Mouse (Mus musculus) cerebellum, postnatal 36 days (tissue): Measurements from ENCODE around the gene Vrk3.
"Not testable (repeated sequence)": the region's sequence is repeated elsewhere in the genome, so short reads cannot be mapped to it uniquely, and the experiment has no call there.

ENCODE experiments used
- DNase-seq, 2 experiments: peaks; one replicate each; pipeline ENCODE4 v3.0.0; 2021 to 2022; ENCODE audit warnings: mixed read lengths in 2 of 2

Vrk3 gene

GRCm38 (mm10) chr7:44748101-44749044 is at the start of gene Vrk3:
Gene Vrk3 (plus strand): TSS chr7:44748413.
- DNase-seq: peak; percentile 91 to 94

GRCm38 (mm10) chr7:44701921-44702320 is 46.3 kb upstream of the Vrk3 start:
- peak; percentile 60 to 71 for DNase-seq

GRCm38 (mm10) chr7:44702985-44703384 is 45.2 kb upstream of the Vrk3 start:
- DNase-seq: no peak

GRCm38 (mm10) chr7:44704363-44704762 is 43.9 kb upstream of the Vrk3 start:
- DNase-seq: peak; percentile 49 to 61

- no peak for DNase-seq
These were observed 43.1 kb upstream of the Vrk3 start for GRCm38 (mm10) chr7:44705086-44705485.

GRCm38 (mm10) chr7:44706322-44706721 is 41.9 kb upstream of the Vrk3 start:
- no peak for DNase-seq

GRCm38 (mm10) chr7:44707169-44707675 is 41.0 kb upstream of the Vrk3 start:
- DNase-seq: no peak

- not testable (repeated sequence) for DNase-seq
These were observed 40.1 kb upstream of the Vrk3 start for GRCm38 (mm10) chr7:44708093-44708492.

GRCm38 (mm10) chr7:44708574-44708973 is 39.6 kb upstream of the Vrk3 start, which contains the start of gene Izumo2:
Gene Izumo2 (plus strand): TSS chr7:44708742.
- no peak for DNase-seq

- no peak for DNase-seq
These were observed 38.3 kb upstream of the Vrk3 start for GRCm38 (mm10) chr7:44709881-44710280.

GRCm38 (mm10) chr7:44722058-44722457 is 26.2 kb upstream of the Vrk3 start:
- no peak for DNase-seq

GRCm38 (mm10) chr7:44724316-44724715 is 23.9 kb upstream of the Vrk3 start:
- DNase-seq: no peak

GRCm38 (mm10) chr7:44726343-44726742 is 21.9 kb upstream of the Vrk3 start:
- no peak for DNase-seq

- DNase-seq: no peak
These were observed 21.1 kb upstream of the Vrk3 start for GRCm38 (mm10) chr7:44727151-44727550.

GRCm38 (mm10) chr7:44728082-44728975 is 19.9 kb upstream of the Vrk3 start:
- no peak for DNase-seq

- no peak for DNase-seq
These were observed 14.5 kb upstream of the Vrk3 start for GRCm38 (mm10) chr7:44733723-44734122.

GRCm38 (mm10) chr7:44741361-44741760 is 6.9 kb upstream of the Vrk3 start:
- no peak for DNase-seq

- no peak for DNase-seq
These were observed 3.9 kb upstream of the Vrk3 start for GRCm38 (mm10) chr7:44744270-44744669.

GRCm38 (mm10) chr7:44745076-44745475 is 3.1 kb upstream of the Vrk3 start:
- peak; percentile 71 to 79 for DNase-seq

- DNase-seq: no peak
These were observed 1.1 kb upstream of the Vrk3 start for GRCm38 (mm10) chr7:44747115-44747514.

GRCm38 (mm10) chr7:44750950-44751349 is 2.7 kb downstream of the Vrk3 start, which contains the start of gene Zfp473:
Gene Zfp473 (minus strand): TSS chr7:44751050.
- not testable (repeated sequence) for DNase-seq

- DNase-seq: no peak
These were observed 9.0 kb downstream of the Vrk3 start for GRCm38 (mm10) chr7:44757164-44757563.

GRCm38 (mm10) chr7:44760366-44760765 is 12.2 kb downstream of the Vrk3 start:
- no peak for DNase-seq
